Mouse (Mus musculus) left cerebral cortex, adult 9 months (tissue): ENCODE measurements around the gene Traf5.
A peak's percentile ranks its signal among the peaks of the same experiment; 100 is the strongest.

Experiments used
- DNase-seq, 2 experiments: peaks; one replicate each; pipeline ENCODE4 v3.0.0; 2022; ENCODE audit warnings: low spot score in 2 of 2

The Traf5 gene

DNA sequence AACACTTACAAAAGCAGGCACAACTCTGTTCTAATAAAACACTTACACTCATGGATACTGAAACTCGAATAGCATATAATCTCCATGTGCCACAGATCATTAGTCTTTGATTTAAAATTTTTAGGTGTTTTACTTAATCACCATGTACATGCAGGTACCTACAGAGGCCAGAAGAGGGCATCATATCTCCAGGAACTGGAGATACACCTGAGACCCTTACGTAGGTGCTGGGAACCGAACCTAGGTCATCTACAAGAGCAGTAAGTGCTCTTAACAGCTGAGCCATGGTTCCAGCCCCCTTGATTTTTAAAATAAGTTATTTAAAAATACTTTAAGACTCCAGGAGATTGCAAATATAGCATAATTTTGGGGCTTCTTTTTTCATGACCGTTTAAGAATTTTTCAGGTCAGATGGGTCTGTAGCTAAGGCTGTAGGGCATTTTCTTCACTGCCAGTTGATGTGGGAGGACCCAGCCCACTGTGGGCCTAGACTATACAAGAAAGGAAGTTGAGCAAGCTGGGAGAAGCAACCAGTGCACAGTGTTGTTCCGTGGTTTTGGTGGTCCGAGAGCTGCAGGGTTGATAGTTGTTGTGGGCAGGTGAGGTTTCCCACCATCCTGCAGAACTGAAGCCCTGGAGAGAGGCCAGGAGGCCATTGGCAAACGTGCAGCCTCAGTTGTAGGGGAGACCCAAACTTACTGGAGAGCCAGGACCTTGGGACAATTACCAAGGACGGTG lies 29.0 kb downstream of the Traf5 start:
- no peak for DNase-seq

DNA sequence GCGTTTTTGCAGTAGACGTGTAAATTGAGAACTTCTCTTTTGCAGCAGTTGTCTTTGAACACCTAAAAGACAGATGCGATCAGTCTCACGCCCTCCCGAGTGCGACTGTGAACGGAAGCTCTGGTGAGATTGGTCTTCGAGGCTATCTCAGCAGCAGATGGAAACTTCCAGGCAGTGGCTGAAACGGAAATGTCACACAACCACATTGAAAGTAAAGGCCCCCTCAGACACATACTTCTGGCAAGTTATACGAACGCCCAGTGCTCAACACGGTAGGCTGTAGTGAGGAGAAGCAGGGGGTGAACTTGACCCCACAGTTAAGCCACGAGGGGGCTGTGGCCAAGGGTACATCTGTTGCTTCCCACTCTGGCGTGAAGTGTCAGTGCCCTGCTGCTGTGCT lies 29.7 kb downstream of the Traf5 start:
- DNase-seq = no peak

DNA sequence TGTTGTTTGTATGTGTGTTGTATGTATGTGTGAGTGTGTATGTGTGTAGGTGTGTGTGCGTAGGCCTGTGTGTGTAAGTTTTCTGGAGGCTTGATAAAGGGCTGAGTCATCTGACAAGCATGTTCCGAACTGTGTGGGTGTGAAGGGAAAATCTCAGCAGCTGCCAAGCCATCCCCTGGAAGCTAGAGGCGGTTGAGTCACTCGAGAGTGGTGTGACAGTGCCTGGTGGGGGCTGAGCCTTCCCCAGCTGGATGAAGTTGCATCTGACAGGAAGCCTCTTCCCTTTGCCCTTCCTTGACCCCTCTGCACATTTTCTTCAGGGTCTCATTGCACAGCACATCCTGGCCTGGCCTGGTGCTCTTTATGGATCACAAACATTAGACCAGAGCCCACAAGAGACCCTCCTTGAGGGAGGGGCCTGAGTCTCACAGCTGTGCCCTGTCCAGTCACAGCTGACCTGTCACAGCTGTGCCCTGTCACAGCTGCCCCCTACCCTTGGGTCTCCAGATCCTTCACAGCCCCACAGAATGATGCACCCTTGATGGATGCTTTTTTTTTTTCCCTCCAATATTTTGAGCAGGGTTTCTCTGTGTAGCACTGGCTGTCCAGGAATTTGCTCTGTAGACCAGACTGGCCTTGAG lies 30.6 kb downstream of the Traf5 start:
- peak; percentile 83 to 84 for DNase-seq

DNA sequence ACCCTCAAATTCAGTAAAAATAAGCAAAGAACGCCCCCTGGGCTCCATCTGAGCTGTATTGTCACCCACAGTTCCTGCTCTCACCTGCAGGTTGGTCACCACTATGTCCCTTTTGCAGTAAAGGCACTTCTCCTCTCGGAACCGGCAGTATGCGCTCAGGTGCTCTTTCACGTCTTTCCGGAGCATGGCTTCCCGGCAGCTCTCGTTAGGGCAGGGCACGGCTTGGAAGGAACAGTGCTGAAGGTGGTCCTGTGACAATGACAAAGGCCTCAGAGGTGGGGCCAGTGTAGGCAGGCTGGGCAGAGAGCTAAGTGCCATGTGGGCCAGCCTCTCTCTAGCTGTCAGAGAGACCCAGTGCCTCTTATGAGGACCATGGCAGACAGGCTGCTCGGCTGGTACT lies 33.4 kb downstream of the Traf5 start:
- DNase-seq = no peak

DNA sequence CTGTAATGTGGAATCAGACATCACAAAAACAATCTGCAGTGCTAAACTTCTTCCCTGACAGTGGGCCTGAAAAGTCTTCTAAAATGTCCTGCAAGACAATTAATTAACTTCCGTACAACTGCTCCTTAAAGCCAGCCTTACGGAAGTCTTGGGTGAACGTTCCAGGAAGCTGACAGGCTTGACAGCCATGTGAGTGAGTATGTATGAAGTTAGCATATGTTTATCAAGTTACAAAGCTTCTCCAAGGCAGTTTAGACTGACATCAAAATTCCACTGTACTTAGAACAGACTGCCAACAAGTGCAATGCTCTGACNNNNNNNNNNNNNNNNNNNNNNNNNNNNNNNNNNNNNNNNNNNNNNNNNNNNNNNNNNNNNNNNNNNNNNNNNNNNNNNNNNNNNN lies 38.6 kb downstream of the Traf5 start:
- DNase-seq = no peak

DNA sequence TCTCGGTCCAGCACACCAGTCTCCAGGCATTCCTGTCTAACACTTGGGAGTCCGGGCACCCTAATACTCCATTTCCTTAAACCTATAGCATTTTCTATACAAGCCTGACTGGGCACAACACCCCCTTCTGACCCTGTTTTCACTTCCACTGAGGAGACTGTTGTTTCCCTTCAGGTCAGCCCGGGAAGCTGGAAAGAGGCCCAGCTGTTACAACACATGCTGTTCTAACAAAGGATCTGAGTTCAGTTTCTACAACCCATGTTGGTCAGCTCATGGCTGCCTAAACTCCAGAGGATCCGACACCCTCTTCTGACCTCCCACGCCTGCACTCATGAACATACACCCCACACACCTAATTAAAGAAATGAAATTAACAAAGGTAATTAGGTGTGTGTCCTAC lies 39.4 kb downstream of the Traf5 start:
- DNase-seq = no peak

DNA sequence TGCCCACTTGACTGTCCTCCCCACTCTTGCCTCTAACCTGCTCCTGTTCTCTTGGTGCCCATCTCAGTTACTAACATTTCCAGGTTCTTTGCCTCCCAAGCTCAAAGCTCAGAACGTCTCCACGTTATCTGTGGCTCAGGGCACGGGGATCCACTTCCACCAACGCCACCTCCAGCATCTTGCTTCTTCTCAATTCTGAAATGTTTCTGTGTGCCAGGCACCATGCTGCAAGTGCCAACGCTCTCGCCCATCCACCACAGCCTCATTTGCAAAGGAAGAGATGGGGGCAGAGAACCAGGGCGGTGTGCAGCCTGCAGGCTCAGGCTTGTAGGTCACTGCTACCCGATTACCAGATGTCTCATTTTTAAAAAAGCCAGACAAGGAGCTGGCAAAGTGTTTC lies 39.9 kb downstream of the Traf5 start:
- peak in 1 of 2 experiments; percentile 56 for DNase-seq

DNA sequence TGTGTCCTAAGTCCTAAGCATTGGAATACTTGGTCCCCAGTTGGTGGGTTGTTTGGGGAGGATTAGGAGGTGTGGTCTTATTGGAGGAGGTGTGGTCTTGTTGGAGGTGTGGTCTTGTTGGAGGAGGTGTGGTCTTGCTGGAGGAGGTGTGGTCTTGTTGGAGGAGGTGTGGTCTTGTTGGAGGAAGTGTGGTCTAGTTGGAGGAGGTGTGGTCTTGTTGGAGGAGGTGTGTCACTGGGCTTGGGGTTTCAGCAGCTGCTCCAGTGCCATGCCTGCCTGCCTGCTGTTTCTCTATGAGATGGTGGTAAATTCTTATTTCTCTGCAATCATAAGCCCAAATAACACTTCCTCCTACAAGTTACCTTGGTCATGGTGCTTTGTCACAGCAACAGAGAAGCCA lies 93.3 kb downstream of the Traf5 start:
- DNase-seq = no peak

DNA sequence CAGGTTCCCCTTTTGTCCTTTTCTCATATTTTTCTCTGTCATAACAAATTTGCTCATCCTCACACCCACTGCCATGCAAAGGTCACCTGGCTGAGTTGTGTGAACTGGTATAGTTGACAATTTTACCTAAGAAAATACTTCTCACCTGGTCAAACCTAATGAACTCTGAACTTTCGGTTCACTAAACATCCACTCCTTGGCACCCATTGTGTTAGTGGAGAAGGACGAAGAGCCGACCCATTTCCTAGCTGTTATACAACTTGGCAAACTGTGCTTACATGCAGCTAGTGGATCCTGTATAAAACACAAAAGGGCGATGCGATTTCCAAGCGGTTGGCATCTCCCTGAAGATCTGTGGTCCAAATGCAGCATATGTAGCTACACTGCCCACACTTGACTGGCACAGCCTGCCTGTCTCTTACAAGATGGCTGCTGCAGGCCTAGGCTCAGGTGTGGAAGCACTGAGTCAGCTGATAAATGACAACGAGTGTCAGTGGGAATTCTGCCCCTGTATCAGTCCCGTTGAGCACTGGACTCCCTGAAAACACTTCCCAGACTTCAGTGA lies 95.7 kb downstream of the Traf5 start:
- DNase-seq = no peak

DNA sequence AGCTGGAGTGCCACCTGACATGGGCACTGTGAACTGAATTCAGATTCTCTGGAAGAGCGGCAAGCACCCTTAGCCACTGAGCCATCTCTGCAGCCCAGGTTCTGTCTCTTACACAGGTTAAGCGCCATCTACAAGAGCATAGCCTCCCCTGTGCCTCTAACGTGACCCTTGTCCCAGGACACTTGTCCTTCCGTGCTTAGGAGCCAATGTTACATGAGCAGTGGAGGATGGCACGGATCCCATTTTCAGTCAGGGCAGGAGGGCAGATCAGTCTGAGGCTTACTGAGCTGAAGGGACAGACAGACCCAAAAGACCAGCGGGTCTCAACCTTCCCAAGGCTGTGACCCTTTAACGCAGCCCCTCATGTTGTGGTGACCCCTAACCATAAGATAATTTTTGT lies 96.4 kb downstream of the Traf5 start:
- no peak for DNase-seq

DNA sequence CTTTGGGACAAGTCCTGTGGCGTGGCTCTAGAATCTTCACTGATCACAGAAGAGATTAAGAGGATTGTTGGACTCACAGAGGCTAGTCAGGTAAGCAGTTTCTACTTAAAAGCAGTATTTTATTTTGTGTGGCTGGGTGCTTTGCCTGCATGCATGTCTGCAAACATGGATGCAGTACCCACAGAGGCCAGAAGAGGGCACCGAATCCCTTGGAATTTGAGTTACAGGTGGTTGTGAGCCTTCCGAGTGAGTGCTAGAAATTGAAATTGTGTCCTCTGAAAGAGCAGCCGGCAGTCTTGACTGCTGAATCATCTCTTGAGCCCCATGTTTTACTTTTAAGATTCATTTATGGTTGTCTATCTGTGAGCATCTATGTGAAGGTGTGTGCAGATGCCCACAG lies 96.9 kb downstream of the Traf5 start:
- peak in 1 of 2 experiments; percentile 46 for DNase-seq

DNA sequence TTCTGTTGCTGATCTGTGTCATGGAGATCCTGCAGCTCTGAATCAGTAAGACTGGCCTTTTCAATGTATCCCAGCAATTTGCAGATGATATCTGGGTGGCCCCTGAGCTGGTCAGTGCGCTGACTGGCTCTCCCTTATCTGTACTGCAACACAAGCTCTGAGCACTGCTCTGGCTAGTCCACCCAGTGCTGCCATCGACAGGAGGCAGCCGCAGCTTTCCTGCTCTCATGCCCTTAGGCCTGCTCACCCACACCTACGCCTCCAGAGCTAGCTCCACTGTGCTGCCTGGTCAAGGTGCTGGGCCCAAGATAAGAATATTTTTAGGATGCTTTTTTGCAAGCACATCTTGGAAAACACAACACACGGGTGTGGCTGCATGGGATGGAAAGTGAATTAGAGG lies 97.9 kb downstream of the Traf5 start:
- no peak for DNase-seq

DNA sequence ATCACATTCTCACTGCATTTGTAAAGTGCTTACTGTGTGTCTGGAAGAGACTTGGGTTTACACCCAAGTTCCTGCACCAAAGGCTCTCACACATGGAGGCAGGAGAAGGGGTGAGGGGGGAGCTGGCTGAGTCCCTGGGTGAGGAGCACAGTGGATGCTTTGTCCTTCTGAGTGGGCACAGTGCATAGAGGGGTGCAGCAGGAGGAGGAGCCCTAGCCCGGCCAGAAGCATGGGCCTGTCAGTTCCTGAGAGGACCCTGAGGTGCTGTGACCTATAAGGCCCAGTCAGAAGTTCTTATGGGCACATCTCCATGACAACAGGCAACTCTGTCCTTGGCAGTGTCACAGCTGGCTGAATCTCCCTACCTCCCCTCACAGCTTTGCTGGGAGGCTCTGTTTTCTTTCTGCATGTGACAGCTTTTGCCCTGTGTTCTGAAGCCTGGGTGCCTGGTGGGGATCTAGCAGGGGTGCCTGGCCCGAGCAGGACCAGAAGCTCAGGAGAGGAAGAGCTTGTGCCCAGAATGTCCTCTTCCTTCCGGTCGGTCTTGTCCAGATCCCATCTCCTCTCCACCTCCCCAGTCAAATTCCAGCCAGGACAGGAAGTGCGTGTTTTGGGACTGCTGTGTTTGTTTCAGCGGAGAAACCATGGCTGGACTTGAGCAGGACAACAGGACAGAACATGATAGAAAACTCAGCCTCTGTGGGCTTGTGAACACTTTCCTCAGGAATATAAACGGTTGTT lies 100.1 kb downstream of the Traf5 start:
- DNase-seq = no peak

DNA sequence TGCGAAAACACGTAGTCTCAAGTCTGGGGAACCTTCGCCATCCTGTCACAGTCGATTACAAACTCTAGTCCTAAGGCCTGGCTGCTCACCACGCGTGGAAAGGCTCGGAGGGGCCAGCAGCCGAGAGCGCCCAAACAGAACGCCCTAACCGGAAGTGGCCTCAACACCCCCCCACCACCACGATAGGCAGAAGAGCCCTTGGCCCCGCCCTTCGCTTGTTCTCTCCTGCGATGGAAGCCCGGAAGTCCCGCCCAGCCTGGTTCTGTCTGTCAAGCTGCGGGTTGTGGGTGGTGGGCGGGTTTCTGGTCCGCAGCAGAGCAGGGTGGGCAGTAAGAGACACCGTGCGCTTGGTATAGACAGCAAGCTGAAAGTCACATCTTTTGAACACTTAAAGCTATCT lies 102.4 kb downstream of the Traf5 start:
- peak; percentile 86 to 96 for DNase-seq

DNA sequence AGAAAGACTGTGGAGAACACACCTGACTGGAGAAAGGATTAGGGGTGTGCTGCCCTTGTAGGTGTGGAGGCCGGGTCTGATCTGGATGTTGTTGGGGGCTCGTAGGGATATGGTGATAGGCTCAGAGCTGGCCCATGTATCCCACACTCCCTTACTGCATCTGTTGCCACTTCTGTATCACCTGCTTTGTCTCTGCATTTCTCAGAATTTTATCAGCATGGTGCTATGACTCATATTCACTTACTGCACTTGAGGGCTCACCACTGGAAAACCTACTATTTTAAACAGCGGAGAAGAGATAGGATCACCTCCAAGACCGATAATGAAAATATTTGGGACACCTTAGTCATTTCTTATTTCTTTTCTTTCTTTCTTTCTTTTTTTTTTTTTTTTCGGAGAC lies 103.3 kb downstream of the Traf5 start:
- DNase-seq = no peak

DNA sequence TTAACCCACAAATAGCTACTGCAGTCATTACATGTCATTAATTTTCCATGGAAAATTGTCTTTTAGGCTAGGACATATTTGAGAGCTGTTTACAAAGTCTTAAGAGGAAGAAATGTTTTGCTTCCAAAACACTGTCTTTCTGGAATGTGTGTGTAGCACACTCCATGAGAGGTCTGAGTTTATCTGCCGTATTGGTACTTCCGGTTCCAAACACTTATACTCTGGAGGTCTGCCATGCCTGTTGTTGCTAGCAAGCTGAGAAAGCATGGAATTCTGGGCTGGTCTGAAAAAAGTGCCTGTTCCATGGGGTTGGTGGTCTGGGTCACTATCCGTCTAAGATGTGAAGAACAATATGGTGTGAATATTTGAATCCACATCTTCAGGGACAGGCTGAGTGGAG lies 103.7 kb downstream of the Traf5 start:
- no peak for DNase-seq

DNA sequence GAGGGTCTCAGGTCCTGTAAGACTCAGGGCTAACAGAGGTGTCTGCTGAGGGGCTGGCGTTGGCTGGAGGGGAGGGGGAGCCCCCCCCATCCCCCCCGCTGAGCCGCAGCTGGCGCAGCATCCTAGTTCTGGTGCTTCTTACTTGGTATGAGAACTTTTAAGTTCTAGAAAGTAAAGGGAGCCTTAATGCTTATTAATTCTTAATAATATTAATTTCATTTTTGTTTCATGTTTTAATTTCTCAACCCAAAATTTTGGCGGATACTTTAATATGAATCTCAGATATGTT lies 104.9 kb downstream of the Traf5 start:
- no peak for DNase-seq

DNA sequence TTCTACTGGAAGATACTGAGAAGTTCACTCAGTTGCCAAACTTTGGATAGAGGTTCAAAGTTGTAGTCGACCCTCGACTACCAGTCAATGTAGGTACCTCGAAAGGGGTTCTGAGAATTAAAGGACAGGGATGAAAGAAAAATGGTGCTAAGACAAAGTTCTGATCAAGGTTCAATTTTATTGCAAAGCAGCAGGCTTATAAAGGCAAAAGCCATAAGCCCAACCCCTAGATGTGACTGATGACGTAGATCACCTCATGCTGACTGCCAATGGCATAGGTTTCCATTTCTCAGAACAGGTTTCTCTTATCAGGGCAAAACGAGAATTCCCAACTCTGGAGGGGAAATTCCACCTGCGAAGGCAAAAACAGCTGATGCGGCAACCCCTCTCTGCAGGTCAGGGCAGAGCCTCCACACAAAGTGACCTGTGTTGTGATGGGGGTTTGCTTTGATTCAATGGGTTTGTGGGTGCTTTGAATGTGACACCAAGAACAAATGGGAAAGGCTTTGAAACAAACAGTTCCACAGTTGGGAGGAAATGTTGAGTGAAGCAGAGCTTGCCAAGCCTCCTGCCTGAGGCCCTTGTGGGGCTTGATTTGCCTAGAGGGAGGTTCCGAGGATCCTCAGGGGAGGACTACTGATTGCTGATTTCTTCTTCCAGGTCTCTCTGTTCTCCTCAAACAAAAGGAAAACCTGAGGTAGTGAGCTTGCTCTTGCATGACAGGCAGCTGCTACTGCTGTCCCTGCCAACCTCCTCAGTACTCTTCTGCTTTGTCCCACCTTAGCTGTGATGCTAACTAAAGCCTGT lies 105.5 kb downstream of the Traf5 start:
- DNase-seq = no peak

DNA sequence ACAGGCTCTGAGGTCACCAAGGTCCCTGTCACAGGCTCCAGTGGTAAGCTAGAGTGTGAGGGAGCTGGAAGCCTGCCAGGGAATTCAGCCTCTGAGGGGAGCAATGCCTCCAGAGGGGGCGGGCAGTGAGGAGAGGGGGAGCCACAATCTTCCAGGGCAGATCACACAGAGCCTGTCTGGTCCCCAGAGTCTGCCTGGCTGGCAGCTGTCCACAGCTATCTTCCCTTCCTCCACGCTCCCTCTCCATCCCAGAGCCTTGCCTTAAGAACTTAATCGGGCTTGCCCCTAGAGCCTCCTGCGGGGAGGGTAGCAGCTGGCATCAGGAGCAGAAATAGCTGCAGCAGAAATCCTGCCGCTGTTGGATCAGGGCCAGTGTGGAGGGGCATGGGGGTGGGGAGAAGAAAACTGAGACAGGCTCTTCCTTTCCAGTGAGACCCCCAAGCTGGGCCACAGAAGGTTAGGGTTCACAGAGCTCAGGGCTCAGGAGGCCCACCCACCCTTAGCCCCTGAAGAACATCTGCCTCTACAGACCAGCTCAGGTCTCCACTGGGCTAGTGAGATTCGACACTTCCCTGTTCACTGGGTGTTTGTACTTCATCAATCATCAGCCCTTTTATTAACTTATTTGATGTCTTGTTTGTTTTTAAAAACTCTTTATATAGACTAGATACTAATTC lies 110.8 kb downstream of the Traf5 start:
- no peak for DNase-seq

DNA sequence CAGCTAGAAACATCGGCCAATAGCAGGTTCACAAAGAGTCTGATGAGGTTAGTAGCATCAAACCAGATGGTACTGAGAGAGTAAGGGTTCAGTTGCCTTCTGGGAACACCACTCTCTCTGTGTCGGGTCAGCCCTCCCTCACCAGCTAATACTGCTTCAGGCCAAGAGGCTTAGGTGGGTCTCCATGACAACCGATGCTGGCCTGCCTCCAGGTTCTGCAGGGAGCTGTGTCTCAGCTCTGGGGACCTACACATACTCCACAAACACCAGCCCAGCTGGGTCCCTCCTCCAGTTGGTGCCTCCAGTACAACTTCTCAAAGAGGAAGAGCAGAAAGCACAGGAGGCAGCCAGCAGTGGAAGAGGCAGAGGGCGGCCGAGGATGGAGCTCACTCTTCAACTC lies 115.2 kb downstream of the Traf5 start, which contains the start of gene Rd3:
Rd3 (plus strand) TSS at position 184 of the 400 bp plus-strand sequence.
- peak; percentile 45 to 58 for DNase-seq
